Mouse (Mus musculus) liver, postnatal 0 days (tissue): ENCODE data around the gene Rab31.

Experiments used
- CTCF ChIP-seq: sonication (generic); IDR thresholded peaks from 2 replicates; pipeline ENCODE4 v1.5.1; 2016; ENCODE audit warnings: antibody characterized with exemption, low read depth
- EP300 ChIP-seq: IDR thresholded peaks from 2 replicates; pipeline ENCODE4 v1.6.1; 2016; ENCODE audit warnings: antibody characterized with exemption, low read depth, mild to moderate bottlenecking

DNA sequence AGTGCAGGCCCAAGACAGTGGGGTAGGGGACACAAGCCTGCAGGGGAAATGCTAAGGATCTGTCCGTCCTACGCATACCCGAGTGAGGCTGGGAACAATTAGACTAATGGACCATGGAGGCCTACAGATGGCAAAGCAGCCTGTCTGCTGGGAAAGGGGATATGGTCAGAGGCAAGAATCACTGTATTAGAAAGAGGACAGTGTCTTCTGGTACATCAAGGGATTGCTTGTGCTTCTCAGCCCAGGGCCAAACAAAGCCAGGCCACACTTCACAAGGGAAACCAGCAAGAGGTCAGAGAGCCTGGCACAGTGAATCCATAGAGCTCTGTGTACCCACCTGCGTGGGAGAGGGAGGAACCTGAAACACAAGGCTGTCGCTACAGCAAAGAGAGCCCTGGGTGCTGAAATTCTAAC is 130.0 kb downstream of the Rab31 start:
- TF ChIP-seq EP300 (no peak), CTCF (no peak)
